Mouse (Mus musculus) adrenal gland, postnatal 10 days (tissue): ENCODE data around the gene Aldh1b1. TPM values are rescaled to one million over a fixed set of nuclear protein-coding genes. Genes with fewer than 3 reads are reported as not detected.

Experiments used
- DNase-seq: peaks from one replicate; pipeline ENCODE4 v3.0.0; 2021; ENCODE audit warnings: mixed read lengths
- total RNA-seq, 2 experiments: library from RNA; stranded (reverse); gene quantifications; 2 replicates each; pipeline ENCODE4 v1.2.3; 2021

Gene Aldh1b1
- total RNA-seq, 2 experiments from 2014 or later, result 22.1 to 28.1 TPM

GRCm38 (mm10) chr4:45824761-45825556, 26.1 kb downstream of the Aldh1b1 start:
- DNase-seq, result no peak

GRCm38 (mm10) chr4:45826275-45827040, 27.6 kb downstream of the Aldh1b1 start, which contains the start of gene Igfbpl1:
Igfbpl1 (minus strand) TSS chr4:45826923.
- no peak for DNase-seq

GRCm38 (mm10) chr4:45829907-45830759, 31.3 kb downstream of the Aldh1b1 start:
- DNase-seq, result no peak

- no peak for DNase-seq
These were observed 33.2 kb downstream of the Aldh1b1 start for GRCm38 (mm10) chr4:45831996-45832395.

GRCm38 (mm10) chr4:45833461-45833860, 34.6 kb downstream of the Aldh1b1 start:
- DNase-seq, result no peak

GRCm38 (mm10) chr4:45844355-45844754, 45.5 kb downstream of the Aldh1b1 start:
- peak; percentile 56 for DNase-seq

GRCm38 (mm10) chr4:45846263-45846662, 47.4 kb downstream of the Aldh1b1 start:
- no peak for DNase-seq

- no peak for DNase-seq
These were observed 49.4 kb downstream of the Aldh1b1 start, which contains the start of gene Stra6l for GRCm38 (mm10) chr4:45848109-45848824. Stra6l (plus strand) TSS chr4:45848664.

- no peak for DNase-seq
These were observed 50.0 kb downstream of the Aldh1b1 start for GRCm38 (mm10) chr4:45848825-45849156.

GRCm38 (mm10) chr4:45849419-45849818, 50.6 kb downstream of the Aldh1b1 start:
- no peak for DNase-seq

- DNase-seq, result peak; percentile 59
These were observed 52.8 kb downstream of the Aldh1b1 start for GRCm38 (mm10) chr4:45851640-45852051.

- DNase-seq, result no peak
These were observed 54.8 kb downstream of the Aldh1b1 start for GRCm38 (mm10) chr4:45853496-45854246.

Other genes with a start within 250 kb of the Aldh1b1 start
- under 1 TPM in 1 of 2 experiments, not detected in 1; 0.12 TPM for gene Igfbpl1, start 27.9 kb downstream of the Aldh1b1 start, total RNA-seq
- 1 to 10 TPM; 4.8 to 8.1 TPM for gene Stra6l, start 49.6 kb downstream of the Aldh1b1 start, total RNA-seq
- under 1 TPM; 0.06 to 0.09 TPM for gene Ccdc180, start 91.3 kb downstream of the Aldh1b1 start, total RNA-seq
- 10 to 100 TPM; 16.8 to 21.0 TPM for gene Tdrd7, start 166.3 kb downstream of the Aldh1b1 start, total RNA-seq
- gene Tmod1, start 239.9 kb downstream of the Aldh1b1 start, total RNA-seq, result 10 to 100 TPM in 1 of 2 experiments, 1 to 10 TPM in 1; 6.9 to 22.7 TPM